Mouse (Mus musculus) olfactory bulb, adult 2 months (tissue): ENCODE measurements at regions not wholly inside any gene's neighbourhood (a gene's known extent, or its start where the extent isn't known, plus 50 kb on each side); places are given as distances from the start of the nearest gene placed in this dataset.

Experiments used
- CTCF ChIP-seq: fragments of 200-500 bp; IDR thresholded peaks from 2 replicates; pipeline ENCODE4 v1.5.1; 2012; ENCODE audit warnings: low read depth, mild to moderate bottlenecking, low read length, moderate library complexity; ENCODE audit not compliant: insufficient read depth
- POLR2A ChIP-seq: fragments of 200-500 bp; IDR thresholded peaks from 2 replicates; pipeline ENCODE4 v1.6.1; 2012; ENCODE audit warnings: mild to moderate bottlenecking, low read depth, low read length, moderate library complexity; ENCODE audit not compliant: insufficient read depth

GRCm38 (mm10) chr17:49215281-49215680, 212.9 kb upstream of the Mocs1 start:
- no peak for TF ChIP-seq CTCF
- no peak for TF ChIP-seq POLR2A
